Mouse (Mus musculus) lung, postnatal 0 days (tissue): Measurements from ENCODE around the gene Maged2. TPM values are rescaled to one million over a fixed set of nuclear protein-coding genes. Genes with fewer than 3 reads are reported as not detected.
"Not testable (repeated sequence)": the region's sequence is repeated elsewhere in the genome, so short reads cannot be mapped to it uniquely, and the experiment has no call there.

Experiments used
- ATAC-seq: fragments of 200-750 bp; cut with Nextera tagmentation; 2 replicates; pipeline ENCODE4 v1.8.0; 2017; ENCODE audit warnings: moderate library complexity
- DNase-seq: peaks from one replicate; pipeline ENCODE4 v3.0.0-alpha.2; 2016; ENCODE audit warnings: low spot score
- H3K27ac ChIP-seq: fragments of 300-500 bp; sonication (generic); 2 replicates; pipeline ENCODE4 v1.5.1; 2014; ENCODE audit warnings: antibody characterized with exemption, mild to moderate bottlenecking, low read length, mixed read lengths
- H3K27me3 ChIP-seq: fragments of 300-500 bp; sonication (generic); replicated peaks from 2 replicates; pipeline ENCODE4 v1.6.1; 2014; ENCODE audit warnings: low read length, mixed read lengths; ENCODE audit not compliant: insufficient read depth
- H3K36me3 ChIP-seq: fragments of 300-500 bp; sonication (generic); 2 replicates; pipeline ENCODE4 v1.6.1; 2014; ENCODE audit warnings: low read length, mixed read lengths; ENCODE audit not compliant: insufficient read depth
- H3K4me1 ChIP-seq: fragments of 300-500 bp; sonication (generic); 2 replicates; pipeline ENCODE4 v1.6.1; 2014; ENCODE audit warnings: antibody characterized with exemption, low read depth, low read length, mixed read lengths; ENCODE audit not compliant: insufficient read depth
- H3K4me2 ChIP-seq: fragments of 300-500 bp; sonication (generic); replicated peaks from 2 replicates; pipeline ENCODE4 v1.6.1; 2014; ENCODE audit warnings: low read depth, mild to moderate bottlenecking, low read length, moderate library complexity, mixed read lengths
- H3K4me3 ChIP-seq: fragments of 300-500 bp; sonication (generic); 2 replicates; pipeline ENCODE4 v1.5.1; 2014; ENCODE audit warnings: low read depth, low read length
- H3K9ac ChIP-seq: fragments of 300-500 bp; sonication (generic); replicated peaks from 2 replicates; pipeline ENCODE4 v1.6.1; 2014; ENCODE audit warnings: low read depth, mild to moderate bottlenecking
- H3K9me3 ChIP-seq: fragments of 300-500 bp; sonication (generic); 2 replicates; pipeline ENCODE4 v1.6.1; 2016; ENCODE audit warnings: low read length, mixed read lengths
- CTCF ChIP-seq: IDR thresholded peaks from 2 replicates; pipeline ENCODE4 v1.5.1; 2016; ENCODE audit warnings: antibody characterized with exemption, mild to moderate bottlenecking
- EP300 ChIP-seq: IDR thresholded peaks from 2 replicates; pipeline ENCODE4 v1.6.1; 2016; ENCODE audit warnings: antibody characterized with exemption, mild to moderate bottlenecking, control low read depth
- WGBS: fragments of 180-500 bp; shearing (Covaris S2); extraction: QIAGEN DNeasy Blood & Tissue Kit; methylation state at CpG from one replicate; pipeline ENCODE4 v1.1.7; 2014; 5-methylcytosine and 5-hydroxymethylcytosine counted together
- polyA plus RNA-seq: library from polyadenylated mRNA; unstranded; fragments of >200 nt; fragmentation: Nextera tagmentation; extraction: Ambion mirVana; gene quantifications from 2 replicates; pipeline ENCODE4 v1.2.1, GENCODE M21; 2015

Gene Maged2
- polyA plus RNA-seq, 1 experiment from 2014 or later = 518 TPM

- 18% methylated on average over 14 of the region's 16 CpGs for WGBS
- DNase-seq (peak; percentile 44), ATAC-seq (peak; percentile 69)
- peak overlapping the region; percentile 32; the same call in 1 of the 2 replicates for H3K27ac ChIP-seq
- peak overlapping the region; percentile 50 for H3K4me3 ChIP-seq
- TF ChIP-seq CTCF = no peak
- TF ChIP-seq EP300 = no peak
- peak overlapping the region; percentile 54 for H3K4me2 ChIP-seq
- no peaks in the 10 kb centered on the region for H3K4me1 ChIP-seq
- no peaks in the 10 kb centered on the region for H3K9me3 ChIP-seq
- no peak overlapping the region for H3K9ac ChIP-seq
- H3K27me3 ChIP-seq = no peaks in the 10 kb centered on the region
- no peaks in the 10 kb centered on the region for H3K36me3 ChIP-seq
Measured at GRCm38 (mm10) chrX:150813464-150814138, 544 bp downstream of the Maged2 start.

GRCm38 (mm10) chrX:150812787-150813298, 1.3 kb downstream of the Maged2 start:
- DNase-seq = peak; percentile 98
- 17% methylated on average over 18 of the region's 24 CpGs for whole genome bisulfite sequencing

GRCm38 (mm10) chrX:150800987-150801386, 13.2 kb downstream of the Maged2 start:
- H3K4me1 ChIP-seq, H3K4me3 ChIP-seq, H3K27ac ChIP-seq, ATAC-seq, H3K36me3 ChIP-seq, DNase-seq, H3K9me3 ChIP-seq, H3K27me3 ChIP-seq, H3K4me2 ChIP-seq, H3K9ac ChIP-seq: not testable (repeated sequence)
- WGBS = 83% methylated on average over 1 of the region's 4 CpGs

More at GRCm38 (mm10) chrX:150812787-150813298, 1.3 kb downstream of the Maged2 start:
- Histone ChIP-seq H3K4me3 (peak overlapping the region; percentile 50), H3K27ac (no peak overlapping the region), H3K36me3 (no peaks in the 10 kb centered on the region), H3K9ac (no peak overlapping the region), H3K27me3 (no peaks in the 10 kb centered on the region), H3K9me3 (no peaks in the 10 kb centered on the region), H3K4me2 (peak overlapping the region; percentile 54), H3K4me1 (no peaks in the 10 kb centered on the region)
- TF ChIP-seq CTCF = no peak
- no peak for TF ChIP-seq EP300
- ATAC-seq = peak; percentile 94

- 72% methylated on average over 2 of the region's 10 CpGs for WGBS
- not testable (repeated sequence) for H3K4me2 ChIP-seq, H3K27me3 ChIP-seq, H3K9ac ChIP-seq, H3K4me1 ChIP-seq, H3K36me3 ChIP-seq, DNase-seq, H3K9me3 ChIP-seq, H3K27ac ChIP-seq, H3K4me3 ChIP-seq
- peak; percentile 75 for ATAC-seq
Measured at GRCm38 (mm10) chrX:150798493-150799177, 15.5 kb downstream of the Maged2 start.

Other genes with a start within 250 kb of the Maged2 start
- gene Pfkfb1, start 226.1 kb downstream of the Maged2 start, polyA plus RNA-seq = 1.9 and 2.5 TPM in 2 replicates
- 6.7 and 7.3 TPM in 2 replicates for gene Apex2, start 224.5 kb downstream of the Maged2 start, polyA plus RNA-seq
- gene Tro, start 156.8 kb downstream of the Maged2 start, polyA plus RNA-seq = 2.2 and 2.9 TPM in 2 replicates
- gene Gnl3l, start 203.0 kb upstream of the Maged2 start, polyA plus RNA-seq = 11.9 and 13.0 TPM in 2 replicates
- 3.7 and 4.2 TPM in 2 replicates for gene Fgd1, start 231.8 kb upstream of the Maged2 start, polyA plus RNA-seq